10 mouse cellular contexts compared by ENCODE assay signal in the genomic region with DNA sequence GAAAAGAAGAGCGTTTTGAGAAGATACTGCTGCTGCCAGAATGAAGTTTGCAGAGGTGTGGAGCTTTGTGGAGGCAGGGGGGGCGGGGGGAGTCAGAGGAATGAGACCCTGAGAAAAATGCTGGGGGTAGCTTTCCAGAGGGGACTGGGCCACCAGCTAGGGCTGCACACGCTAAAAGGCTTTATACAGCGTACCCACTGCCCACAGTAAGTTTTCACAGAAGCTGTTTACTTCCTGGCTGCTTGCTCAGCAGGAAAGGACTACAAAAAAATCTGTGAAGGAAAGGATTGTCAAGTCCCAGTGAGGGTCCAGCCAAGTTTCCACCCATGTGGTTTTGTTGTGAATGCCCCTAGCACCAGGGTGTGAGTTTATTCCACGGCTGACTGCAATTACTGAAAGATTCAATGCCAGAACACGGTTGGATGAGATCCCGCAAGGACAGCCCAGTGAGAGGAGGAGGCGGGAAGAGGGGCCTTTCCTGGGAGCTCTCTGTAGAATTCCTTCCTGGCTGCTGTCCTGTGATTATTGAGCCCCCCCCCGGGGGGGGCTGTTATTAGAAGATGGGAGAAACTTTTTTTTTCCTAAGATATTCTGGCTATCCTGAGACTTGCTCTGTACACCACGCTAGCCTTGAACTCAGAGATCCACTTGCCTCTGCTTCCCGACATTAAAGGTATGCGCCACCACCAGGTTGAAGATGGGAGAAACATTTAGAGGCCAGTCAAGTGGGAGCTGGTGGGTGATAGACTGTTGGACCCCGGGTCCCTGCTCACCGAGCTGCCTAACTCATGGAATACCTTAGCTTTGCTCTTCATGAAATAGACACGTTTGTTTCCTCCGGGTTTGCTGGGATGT. TPM values are rescaled to one million over a fixed set of nuclear protein-coding genes. Genes with fewer than 3 reads are reported as not detected.
DNase-seq lines count a peak whose midpoint lies in the region; ATAC-seq and TF ChIP-seq lines count a peak whose summit lies in the region.
"Had no signal": no experiment of that assay in that cellular context is flagged by ENCODE, and none has a peak within 500 bp of the region (broad histone marks: within the 10 kb centered on the region; RNA-seq: fewer than 3 reads in every experiment).

No protein-coding gene starts in this region.

- H3K4me2 ChIP-seq in hindbrain, embryonic 12.5 days (replicated peaks): no peak overlapping the region

- H3K27me3 ChIP-seq in kidney, adult 2 months (replicated peaks; ENCODE audit: control insufficient read depth, insufficient read depth, low read length): no peaks in the 10 kb centered on the region
- H3K27me3 ChIP-seq in hindbrain, embryonic 12.5 days: no peaks in the 10 kb centered on the region

- peak; percentile 73 for ATAC-seq in hindbrain, embryonic 12.5 days (ENCODE audit: low FRiP score)
- ATAC-seq in CD4-positive, CD25-positive, alpha-beta regulatory T cell, adult 4 months: no peak

- H3K9me3 ChIP-seq in hindbrain, embryonic 12.5 days (replicated peaks): no peaks in the 10 kb centered on the region
- H3K9me3 ChIP-seq: G1E had no signal

- 54% methylated on average over 16 of the region's 16 CpGs for WGBS in kidney, adult 2 months
- 41% methylated on average over 16 of the region's 16 CpGs for WGBS in hindbrain, embryonic 12.5 days

- H3K9ac ChIP-seq in hindbrain, embryonic 12.5 days: no peak overlapping the region

- no peak for TF ChIP-seq POLR2A in kidney, adult 2 months (IDR thresholded peaks at IDR 0.05; ENCODE audit: low read depth, low read length)

- DNase-seq in kidney, adult 2 months: peak; percentile 2
- DNase-seq in kidney, adult 11 months: no peak
- peak; percentile 16 to 17 for DNase-seq in cerebellum, postnatal 14 days
- DNase-seq in lung, postnatal 36 days: peak; percentile 5
- DNase-seq in adrenal gland, adult 18-20 months (ENCODE audit: low spot score in 2 of 2): no peak
- no peak for DNase-seq in kidney, adult 8-10 months

- H3K4me1 ChIP-seq in kidney, adult 2 months (ENCODE audit: control insufficient read depth, insufficient read depth, low read length): no peaks in the 10 kb centered on the region
- peaks cover 4% of the 10 kb centered on the region; the same call in 1 of the 2 replicates for H3K4me1 ChIP-seq in hindbrain, embryonic 12.5 days

- no peak overlapping the region for H3K27ac ChIP-seq in kidney, adult 2 months (ENCODE audit: insufficient read depth, low read depth, low read length)
- no peak overlapping the region for H3K27ac ChIP-seq in hindbrain, embryonic 12.5 days

- no peak for TF ChIP-seq CTCF in kidney, adult 2 months (conservative IDR thresholded peaks at IDR 0.05; ENCODE audit: insufficient read depth, insufficient read length, low read depth, low read length)

- H3K4me3 ChIP-seq in kidney, adult 2 months (ENCODE audit: insufficient read depth, low read depth, low read length): no peak overlapping the region
- H3K4me3 ChIP-seq in hindbrain, embryonic 12.5 days: no peak overlapping the region

- H3K36me3 ChIP-seq in kidney, adult 2 months (ENCODE audit: control insufficient read depth, insufficient read depth, low read length): no peaks in the 10 kb centered on the region
- H3K36me3 ChIP-seq in hindbrain, embryonic 12.5 days: no peaks in the 10 kb centered on the region
- H3K36me3 ChIP-seq: G1E had no signal

RNA-seq across cellular contexts. Expression of gene Il21, which starts 49.8 kb away (rescaled TPM):
- not detected in 2 replicates for polyA plus RNA-seq in kidney, adult 2 months (2012; rRNA removed)
- not detected in 2 replicates for polyA plus RNA-seq in hindbrain, embryonic 12.5 days (2016; fragmentation: Nextera tagmentation; extraction: Ambion mirVana)
- not detected for total RNA-seq in adrenal gland, adult 18-20 months (2021)
- polyA plus RNA-seq in CD4-positive, CD25-positive, alpha-beta regulatory T cell, adult 4 months (2017; shearing (Covaris generic)): 1 to 10 TPM in 1 of 2 experiments, under 1 TPM in 1; 0.51 to 1.0 TPM
- polyA plus RNA-seq: G1E had no signal

RNA-seq across cellular contexts. Expression of gene Il2, which starts 56.9 kb away (rescaled TPM):
- polyA plus RNA-seq in kidney, adult 2 months (2012; rRNA removed): 0.17 TPM in 1 of 2 replicates, not detected in the other
- polyA plus RNA-seq in hindbrain, embryonic 12.5 days (2016; fragmentation: Nextera tagmentation; extraction: Ambion mirVana): 0.66 and 0.73 TPM in 2 replicates
- total RNA-seq in adrenal gland, adult 18-20 months (2021): not detected
- polyA plus RNA-seq in CD4-positive, CD25-positive, alpha-beta regulatory T cell, adult 4 months (2017; shearing (Covaris generic)): 1 to 10 TPM in 1 of 2 experiments, under 1 TPM in 1; 0.60 to 1.0 TPM
- total RNA-seq: G1E; left cerebral cortex, adult 8-10 months had no signal
- polyA plus RNA-seq: G1E had no signal

Comparison
In these comparisons a context has a peak if more than half of its experiments do, and no peak if none do; other contexts are left out.
1. DNase-seq: peak in kidney, adult 2 months (single experiment), cerebellum, postnatal 14 days (2 of 2) and lung, postnatal 36 days (single experiment); none in kidney, adult 11 months (single experiment), adrenal gland, adult 18-20 months (0 of 2) and kidney, adult 8-10 months (0 of 2).